Mouse (Mus musculus): ENCODE data around the gene Bdkrb2.

Gene Bdkrb2

GRCm38 (mm10) chr12:105547151-105547550 is 15.9 kb upstream of the Bdkrb2 start:
- DNase-seq (ENCODE audit: low spot score) = no peak

GRCm38 (mm10) chr12:105548001-105548400 is 15.0 kb upstream of the Bdkrb2 start:
- no peak for DNase-seq (ENCODE audit: low spot score)

GRCm38 (mm10) chr12:105548881-105549280 is 14.1 kb upstream of the Bdkrb2 start:
- no peak for DNase-seq (ENCODE audit: low spot score)

DNA sequence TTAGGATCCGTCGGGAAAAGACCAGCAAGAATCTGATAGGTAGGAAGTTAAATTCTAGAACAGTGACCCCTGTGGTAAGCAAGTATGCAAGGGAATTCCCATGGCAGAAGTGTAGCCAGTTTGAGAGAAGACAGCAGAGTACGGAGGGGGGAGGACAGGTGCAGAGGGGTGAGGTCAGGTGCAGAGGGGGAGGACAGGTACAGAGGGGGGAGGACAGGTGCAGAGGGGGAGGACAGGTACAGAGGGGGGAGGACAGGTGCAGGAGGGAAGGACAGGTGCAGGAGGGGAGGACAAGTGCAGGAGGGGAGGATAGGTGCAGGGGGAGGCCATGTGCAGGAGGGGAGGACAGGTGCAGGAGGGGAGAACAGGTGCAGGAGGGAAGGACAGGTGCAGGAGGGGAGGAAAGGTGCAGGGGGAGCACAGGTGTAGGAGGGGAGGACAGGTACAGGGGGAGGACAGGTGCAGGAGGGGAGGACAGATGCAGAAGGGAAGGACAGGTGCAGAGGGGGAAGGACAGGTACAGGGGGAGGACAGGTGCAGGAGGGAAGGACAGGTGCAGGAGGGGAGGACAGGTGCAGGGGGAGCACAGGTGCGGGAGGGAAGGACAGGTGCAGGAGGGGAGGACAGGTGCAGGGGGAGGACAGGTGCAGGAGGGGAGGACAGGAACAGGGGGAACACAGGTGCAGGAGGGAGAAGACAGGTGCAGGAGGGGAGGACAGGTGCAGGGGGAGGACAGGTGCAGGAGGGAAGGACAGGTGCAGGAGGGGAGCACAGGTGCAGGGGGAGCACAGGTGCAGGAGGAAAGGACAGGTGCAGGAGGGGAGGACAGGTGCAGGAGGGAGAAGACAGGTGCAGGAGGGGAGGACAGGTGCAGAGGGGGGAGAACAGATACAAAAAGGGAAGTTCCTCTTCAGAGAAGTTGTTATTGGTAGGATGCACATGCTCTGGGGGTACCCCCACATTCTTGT is 12.9 kb upstream of the Bdkrb2 start:
- DNase-seq (ENCODE audit: low spot score) = no peak

GRCm38 (mm10) chr12:105551551-105551989 is 11.5 kb upstream of the Bdkrb2 start:
- DNase-seq (ENCODE audit: low spot score) = no peak

GRCm38 (mm10) chr12:105554151-105554772 is 8.8 kb upstream of the Bdkrb2 start:
- DNase-seq (ENCODE audit: low spot score) = no peak

DNA sequence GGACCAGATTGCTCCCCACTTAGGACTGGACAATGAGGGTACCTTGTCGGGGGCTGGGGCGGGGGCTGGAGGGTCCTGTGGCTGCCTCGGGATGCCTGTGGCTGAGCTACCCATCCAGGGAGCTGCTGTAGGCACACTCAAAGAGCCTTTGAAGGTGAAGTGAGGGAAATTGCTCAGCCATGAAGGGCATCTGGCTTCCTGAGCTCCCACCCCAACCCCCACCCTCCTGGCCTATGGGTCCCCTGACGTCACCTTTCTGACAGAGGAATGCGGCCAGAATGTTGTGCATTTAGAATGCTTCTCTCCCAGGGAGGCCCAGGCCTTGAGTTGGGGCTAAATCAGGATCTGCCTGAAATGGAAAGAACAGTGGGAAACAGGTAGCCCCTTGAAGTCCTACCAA is 7.9 kb upstream of the Bdkrb2 start:
- DNase-seq (ENCODE audit: low spot score) = no peak

DNA sequence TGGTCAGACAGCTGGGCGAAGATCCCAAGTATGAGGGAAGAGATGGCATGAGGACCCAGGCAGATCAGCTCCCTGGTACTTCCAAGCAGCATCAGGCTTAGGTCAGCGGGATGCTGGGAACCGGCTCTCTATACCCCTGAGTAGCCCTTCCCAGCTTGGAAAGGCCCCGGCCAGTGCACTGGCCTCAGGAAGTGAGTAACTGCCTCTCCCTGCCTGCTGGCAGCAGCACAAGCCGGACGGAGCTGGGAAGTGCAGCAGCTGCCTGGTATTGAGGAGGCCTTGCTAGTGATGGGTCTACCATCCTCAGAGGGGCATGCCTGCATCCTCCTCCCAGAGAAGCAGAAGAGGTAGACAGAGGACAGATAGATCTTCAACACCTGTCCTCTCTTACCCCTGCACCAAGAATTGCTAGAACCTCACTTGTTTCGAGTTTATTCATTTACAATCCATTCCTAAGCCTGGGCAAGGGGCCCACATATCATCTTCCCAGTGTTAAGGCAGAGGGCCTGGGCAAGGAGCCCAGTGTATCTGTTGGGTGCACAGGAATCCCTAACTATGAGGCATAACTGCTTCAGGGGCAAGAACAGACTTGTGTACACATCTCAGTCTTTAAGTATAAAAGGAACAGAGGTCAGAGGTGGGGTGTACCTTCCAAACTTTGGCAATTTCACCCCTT is 5.6 kb upstream of the Bdkrb2 start:
- DNase-seq (ENCODE audit: low spot score) = no peak

- DNase-seq (ENCODE audit: low spot score) = no peak
Observed at GRCm38 (mm10) chr12:105561007-105561534, 2.0 kb upstream of the Bdkrb2 start.

DNA sequence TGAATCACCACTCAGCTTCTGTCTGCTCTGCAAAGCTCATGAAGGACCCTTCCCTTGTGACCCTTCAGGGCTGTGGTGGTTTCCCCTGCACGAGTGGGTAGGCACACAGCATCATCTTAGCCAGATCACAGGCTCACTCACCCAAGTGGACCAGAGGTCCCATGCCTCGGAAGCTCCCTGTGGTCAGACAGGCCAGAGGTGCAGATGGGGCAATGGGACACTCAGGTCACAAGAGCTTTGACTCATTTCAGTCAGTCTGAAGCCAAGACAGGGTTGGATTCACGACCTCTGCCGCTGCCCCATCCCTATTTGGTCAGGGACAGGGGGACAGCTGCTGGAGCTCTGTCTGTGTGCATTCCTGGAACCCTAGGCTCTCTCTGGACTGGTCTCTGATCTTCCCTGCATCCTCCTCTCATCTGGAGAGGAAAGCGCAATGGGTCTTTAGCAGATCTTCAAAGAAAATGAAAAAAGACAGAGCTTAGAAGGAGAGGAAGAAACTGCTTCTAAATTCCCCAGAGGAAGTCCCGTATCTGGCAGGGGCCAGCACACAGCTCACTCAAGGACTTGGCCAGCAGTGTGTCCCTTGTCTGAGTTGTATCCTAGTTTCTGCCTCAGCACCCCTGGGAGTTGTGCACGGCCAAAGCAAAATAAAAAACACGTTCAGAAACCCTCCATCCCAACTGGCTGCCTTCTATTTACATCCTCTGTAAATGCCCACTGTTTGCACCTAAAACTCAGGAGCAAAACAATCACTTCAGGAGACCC is 788 bp upstream of the Bdkrb2 start:
- no peak for DNase-seq (ENCODE audit: low spot score)

- DNase-seq (ENCODE audit: low spot score) = no peak
Observed at GRCm38 (mm10) chr12:105563726-105564275, 775 bp downstream of the Bdkrb2 start.

DNA sequence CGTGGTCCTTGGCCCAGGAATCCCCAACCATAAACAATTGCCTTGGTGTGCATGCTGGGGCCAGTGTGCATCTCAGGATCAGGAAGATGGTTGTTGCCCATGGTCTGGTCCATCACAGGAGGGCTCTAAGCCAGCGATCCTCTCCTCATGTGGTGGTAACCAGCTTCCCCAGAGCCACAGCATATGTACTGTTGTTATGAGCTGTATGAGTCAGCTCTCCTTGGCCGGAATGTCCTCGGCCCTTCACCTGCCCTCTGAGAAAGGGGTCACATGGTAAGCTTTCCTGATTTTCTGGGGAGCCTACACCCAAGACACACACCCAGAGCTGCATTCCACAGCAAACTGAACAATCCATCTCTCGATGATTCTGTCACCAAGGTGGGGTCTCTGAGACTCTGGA is 2.2 kb downstream of the Bdkrb2 start:
- no peak for DNase-seq (ENCODE audit: low spot score)

DNA sequence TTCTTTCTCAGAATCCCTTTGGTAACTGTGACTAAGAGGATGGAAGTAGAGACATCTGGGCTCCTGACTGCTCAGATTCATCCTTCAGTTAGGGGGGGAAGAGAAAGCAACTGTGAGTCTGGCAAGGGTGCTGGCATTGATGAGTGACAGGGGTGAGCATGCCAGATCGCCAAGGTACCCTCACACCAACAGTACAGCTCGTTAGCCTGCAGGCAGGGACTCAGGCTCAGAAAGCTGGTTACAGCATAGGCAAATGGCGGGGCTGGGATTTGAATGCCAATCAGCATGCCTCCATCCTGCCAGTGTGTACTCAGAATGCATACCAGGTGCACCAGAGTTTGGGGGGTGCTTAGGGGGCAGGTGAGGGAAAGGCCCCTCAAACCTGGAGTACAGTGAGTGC is 8.8 kb downstream of the Bdkrb2 start:
- DNase-seq (ENCODE audit: low spot score) = no peak

GRCm38 (mm10) chr12:105572622-105573021 is 9.6 kb downstream of the Bdkrb2 start:
- no peak for DNase-seq (ENCODE audit: low spot score)

DNA sequence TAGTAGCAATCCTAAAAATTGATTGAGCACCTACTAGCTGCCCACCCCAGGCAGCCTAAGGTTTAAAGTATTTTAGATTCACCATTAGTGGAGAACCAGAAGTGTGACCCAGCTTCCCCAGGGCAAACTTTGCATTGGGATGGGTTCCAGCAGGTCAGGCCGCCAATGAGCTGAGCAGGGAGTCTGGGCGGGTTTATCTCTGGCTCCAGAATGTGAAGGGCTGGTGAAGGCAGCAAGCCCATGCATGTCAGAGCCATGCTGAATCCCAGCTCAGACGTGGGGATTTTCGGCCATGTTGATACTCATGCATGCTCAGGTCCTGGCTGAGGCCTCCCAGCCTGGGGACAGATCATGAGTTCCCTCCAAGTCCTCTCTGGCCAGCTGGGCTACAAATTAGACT is 11.3 kb downstream of the Bdkrb2 start:
- DNase-seq (ENCODE audit: low spot score) = no peak

- DNase-seq (ENCODE audit: low spot score) = no peak
Observed at GRCm38 (mm10) chr12:105580490-105580889, 17.5 kb downstream of the Bdkrb2 start.

DNA sequence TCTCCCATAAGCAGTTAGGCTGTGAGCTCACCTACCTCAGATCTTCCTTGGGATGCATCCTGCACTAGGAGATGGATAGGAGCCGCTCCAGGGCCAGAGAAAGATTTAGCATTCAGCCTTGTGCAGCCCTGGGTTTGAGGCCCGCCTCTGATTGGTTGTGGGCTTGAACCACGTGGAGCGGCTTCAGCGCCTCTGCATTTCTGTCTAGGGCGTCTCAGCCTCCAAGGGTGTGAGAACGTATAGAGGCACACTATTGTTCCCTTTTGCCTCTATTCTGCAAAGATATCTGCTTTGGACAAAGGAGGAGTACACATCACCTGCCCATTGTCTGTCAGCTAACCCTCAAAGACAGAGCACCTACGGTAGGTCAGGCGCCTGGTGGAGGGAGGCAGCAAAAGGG is 19.5 kb downstream of the Bdkrb2 start:
- no peak for DNase-seq (ENCODE audit: low spot score)

GRCm38 (mm10) chr12:105583484-105583883 is 20.5 kb downstream of the Bdkrb2 start:
- DNase-seq (ENCODE audit: low spot score) = no peak

DNA sequence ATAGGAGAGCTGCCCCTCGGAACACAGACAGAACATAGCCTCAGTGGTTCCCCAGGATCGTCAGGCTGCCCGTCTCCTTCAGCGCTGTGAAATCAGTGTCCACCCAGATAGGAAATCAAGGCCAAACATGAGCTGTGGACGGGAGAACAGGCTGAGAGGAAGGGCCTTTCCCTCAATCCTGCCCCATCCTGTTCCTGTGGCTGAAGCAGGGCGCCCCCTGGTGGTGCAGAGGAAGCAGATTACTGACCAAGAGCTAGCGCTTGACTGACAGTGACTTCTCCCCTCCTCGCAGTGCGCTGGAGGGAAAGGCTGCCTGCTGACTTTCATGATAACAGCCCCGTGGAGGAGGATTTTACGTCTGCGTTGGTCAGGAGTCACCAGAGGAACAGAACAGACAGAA is 21.8 kb downstream of the Bdkrb2 start:
- DNase-seq (ENCODE audit: low spot score) = peak; percentile 79

DNA sequence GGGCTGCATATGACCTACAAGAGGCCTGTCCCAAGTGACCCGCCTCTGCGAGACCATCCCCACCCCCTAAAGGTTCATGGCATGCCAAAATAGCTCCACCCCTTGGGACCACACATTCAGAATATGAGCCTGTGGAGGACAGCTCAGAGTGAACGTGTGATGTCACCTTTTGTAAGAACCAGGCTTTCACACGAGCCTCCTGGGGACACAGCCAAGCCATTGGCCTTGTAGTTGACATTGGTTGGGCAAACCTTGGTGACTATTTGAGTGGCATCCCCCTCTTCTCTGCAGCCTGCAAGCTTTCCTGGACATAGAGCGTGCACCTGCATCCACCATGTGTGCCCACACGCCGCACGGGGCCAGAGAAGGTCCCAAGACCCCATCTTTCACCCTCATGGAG is 24.5 kb downstream of the Bdkrb2 start:
- no peak for DNase-seq (ENCODE audit: low spot score)

DNA sequence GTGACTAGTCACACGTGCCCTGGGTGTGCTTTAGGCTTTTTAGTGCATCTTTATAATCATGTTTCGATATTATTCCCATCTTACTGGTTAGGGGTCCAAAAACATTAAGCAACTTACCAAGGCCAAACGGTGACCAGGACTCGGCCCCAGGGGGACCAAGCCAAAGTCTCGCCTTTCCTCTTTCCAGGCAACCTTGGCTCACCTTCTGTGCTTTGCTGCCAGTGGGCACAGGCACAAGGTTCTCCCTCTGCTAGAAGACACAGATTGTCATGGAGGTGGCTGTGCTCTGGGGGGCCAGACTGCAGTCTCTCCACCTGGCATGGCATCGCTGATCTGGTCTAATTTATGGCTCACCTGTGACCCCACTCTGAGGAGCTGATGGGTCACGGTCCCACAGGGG is 27.8 kb downstream of the Bdkrb2 start:
- DNase-seq (ENCODE audit: low spot score) = no peak
